Mouse (Mus musculus) lung, adult 2 months (tissue): Measurements from ENCODE around the gene Rhd. TPM values are rescaled to one million over a fixed set of nuclear protein-coding genes. Genes with fewer than 3 reads are reported as not detected.

Experiments
- DNase-seq: peaks from one replicate; pipeline ENCODE4 v3.0.0; 2022
- H3K4me1 ChIP-seq: fragments of 200-500 bp; 2 replicates; pipeline ENCODE4 v1.6.1; 2011; ENCODE audit warnings: low read length; ENCODE audit not compliant: control insufficient read depth, insufficient read depth
- H3K4me3 ChIP-seq: fragments of 200-500 bp; replicated peaks from 2 replicates; pipeline ENCODE3; 2011; ENCODE audit warnings: low read depth, mild to moderate bottlenecking, control low read depth, low read length; ENCODE audit errors: extremely low read depth
- CTCF ChIP-seq: fragments of 200-500 bp; IDR thresholded peaks from 2 replicates; pipeline ENCODE4 v1.5.1; 2011; ENCODE audit warnings: mild to moderate bottlenecking, low read length, control low read depth; ENCODE audit not compliant: insufficient read depth
- POLR2A ChIP-seq: fragments of 200-500 bp; IDR thresholded peaks from 2 replicates; pipeline ENCODE4 v1.6.1; 2011; ENCODE audit warnings: low read depth, mild to moderate bottlenecking, control low read depth, low read length, borderline replicate concordance; ENCODE audit errors: extremely low read depth
- WGBS: fragments of 180-500 bp; shearing (Covaris S2); methylation state at CpG from one replicate; pipeline ENCODE4 v1.1.7; 2018; 5-methylcytosine and 5-hydroxymethylcytosine counted together
- polyA plus RNA-seq: library from polyadenylated mRNA; depleted of rRNA; stranded (reverse); fragments of >200 nt; gene quantifications from 2 replicates; pipeline ENCODE4 v1.2.3, GENCODE M21; 2012; rRNA removed

Rhd gene
- polyA plus RNA-seq, 1 experiment = 0.14 TPM

GRCm38 (mm10) chr4:134939900-134940299, 75.6 kb downstream of the Rhd start:
- DNase-seq = no peak
- no peak for TF ChIP-seq CTCF
- TF ChIP-seq POLR2A = no peak
- WGBS = 51% methylated on average over 9 of the region's 9 CpGs
- Histone ChIP-seq H3K4me3 (no peak overlapping the region), H3K4me1 (no peaks in the 10 kb centered on the region)

GRCm38 (mm10) chr4:134943758-134944538, 79.6 kb downstream of the Rhd start:
- 41% methylated on average over 27 of the region's 27 CpGs for WGBS
- DNase-seq = no peak
- Histone ChIP-seq H3K4me3 (no peak overlapping the region), H3K4me1 (peaks cover 3% of the 10 kb centered on the region)
- TF ChIP-seq POLR2A (no peak), CTCF (no peak)

Other genes starting within 250 kb of the Rhd start
- 14.5 and 15.7 TPM in 2 replicates for gene Man1c1, start 160.2 kb upstream of the Rhd start, polyA plus RNA-seq
- gene Ldlrap1, start 96.5 kb upstream of the Rhd start, polyA plus RNA-seq = 23.3 and 30.6 TPM in 2 replicates
- 7.8 and 9.2 TPM in 2 replicates for gene Maco1, start 11.2 kb upstream of the Rhd start, polyA plus RNA-seq
- gene Tmem50a, start 50.5 kb downstream of the Rhd start, polyA plus RNA-seq = 125 and 169 TPM in 2 replicates
- gene Rsrp1, start 59.1 kb downstream of the Rhd start, polyA plus RNA-seq = 533 and 883 TPM in 2 replicates
- gene Syf2, start 66.4 kb downstream of the Rhd start, polyA plus RNA-seq = 25.7 and 43.4 TPM in 2 replicates